Mouse (Mus musculus): Measurements from ENCODE around the gene Homer1. TPM values are rescaled to one million over a fixed set of nuclear protein-coding genes. Genes with fewer than 3 reads are reported as not detected.

The Homer1 gene
- polyA plus RNA-seq, 1 experiment from 2014 or later, result 8.6 TPM

DNA sequence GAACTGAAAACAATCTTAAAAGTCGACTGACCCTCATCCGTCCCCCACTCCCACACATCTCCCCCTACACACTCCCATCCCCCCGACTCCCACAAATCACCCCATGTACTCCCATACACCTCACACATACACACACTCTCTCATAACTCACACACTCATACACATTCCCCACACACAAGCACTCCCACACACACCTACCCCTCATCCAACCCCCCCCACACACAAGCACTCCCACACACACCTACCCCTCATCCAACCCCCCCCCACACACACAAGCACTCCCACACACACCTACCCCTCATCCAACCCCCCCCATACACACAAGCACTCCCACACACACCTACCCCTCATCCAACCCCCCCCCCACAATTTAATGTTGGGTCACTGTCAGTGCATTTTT, 140.7 kb downstream of the Homer1 start:
- Histone ChIP-seq H3K36me3 (ENCODE audit: control insufficient read depth, insufficient read depth, low read length) (peaks cover 18% of the 10 kb centered on the region), H3K9me3 (replicated peaks; ENCODE audit: control insufficient read depth, low read length, poor library complexity, severe bottlenecking) (no peaks in the 10 kb centered on the region), H3K4me3 (ENCODE audit: low read depth, low read length) (no peak overlapping the region), H3K27me3 (ENCODE audit: control insufficient read depth, insufficient read depth, low read depth, low read length) (no peaks in the 10 kb centered on the region), H3K4me2 (ENCODE audit: low read length) (no peak overlapping the region), H3K9ac (ENCODE audit: low read depth, low read length) (no peak overlapping the region), H3K4me1 (ENCODE audit: control insufficient read depth, insufficient read depth, low read length) (no peaks in the 10 kb centered on the region), H3K27ac (ENCODE audit: low read length) (no peak overlapping the region)
- peak; percentile 73 for ATAC-seq
- WGBS, result 92% methylated on average over 3 of the region's 3 CpGs

DNA sequence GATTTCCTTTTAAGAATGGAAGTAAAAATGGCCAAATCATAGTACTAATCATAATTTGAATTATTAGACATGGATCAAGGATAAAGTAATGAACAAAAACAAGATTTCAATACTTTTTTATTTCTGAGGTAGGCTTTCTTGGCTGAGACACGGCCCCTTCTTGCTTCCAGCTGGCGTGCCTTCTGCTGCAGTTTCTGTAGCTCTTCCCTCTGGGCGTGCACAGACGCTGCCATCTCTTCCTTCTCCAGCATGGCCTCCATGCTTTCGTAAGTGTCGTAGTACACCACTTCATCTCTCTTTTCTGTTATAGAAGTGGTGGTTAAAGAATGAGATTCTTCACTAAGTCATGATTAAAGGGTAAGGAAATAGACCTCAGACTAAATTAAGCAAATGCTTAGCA, 153.8 kb downstream of the Homer1 start:
- ATAC-seq, result no peak
- Histone ChIP-seq H3K27ac (ENCODE audit: low read length) (no peak overlapping the region), H3K9me3 (replicated peaks; ENCODE audit: control insufficient read depth, low read length, poor library complexity, severe bottlenecking) (no peaks in the 10 kb centered on the region), H3K36me3 (ENCODE audit: control insufficient read depth, insufficient read depth, low read length) (peaks cover 5% of the 10 kb centered on the region; the same call in 1 of the 2 replicates), H3K4me1 (ENCODE audit: control insufficient read depth, insufficient read depth, low read length) (no peaks in the 10 kb centered on the region), H3K4me2 (ENCODE audit: low read length) (no peak overlapping the region), H3K27me3 (ENCODE audit: control insufficient read depth, insufficient read depth, low read depth, low read length) (no peaks in the 10 kb centered on the region), H3K9ac (ENCODE audit: low read depth, low read length) (no peak overlapping the region), H3K4me3 (ENCODE audit: low read depth, low read length) (no peak overlapping the region)
- WGBS, result 99% methylated on average over 6 of the region's 6 CpGs

Other genes with a start within 250 kb of the Homer1 start
- gene Cmya5, start 154.9 kb upstream of the Homer1 start, polyA plus RNA-seq (2015; fragmentation: Nextera tagmentation; extraction: Ambion mirVana), result 0.07 and 0.15 TPM in 2 replicates
- gene Tent2, start 107.2 kb upstream of the Homer1 start, polyA plus RNA-seq (2015; fragmentation: Nextera tagmentation; extraction: Ambion mirVana), result 32.9 and 39.2 TPM in 2 replicates
- gene Jmy, start 200.2 kb downstream of the Homer1 start, polyA plus RNA-seq (2015; fragmentation: Nextera tagmentation; extraction: Ambion mirVana), result 3.2 and 3.5 TPM in 2 replicates

Measured in midbrain, embryonic 16.5 days (tissue).